Mouse (Mus musculus) lung, postnatal 0 days (tissue): ENCODE measurements around the gene Tmbim6.

ENCODE experiments used
- CTCF ChIP-seq: IDR thresholded peaks from 2 replicates; pipeline ENCODE4 v1.5.1; 2016; ENCODE audit warnings: antibody characterized with exemption, mild to moderate bottlenecking
- EP300 ChIP-seq: IDR thresholded peaks from 2 replicates; pipeline ENCODE4 v1.6.1; 2016; ENCODE audit warnings: antibody characterized with exemption, mild to moderate bottlenecking, control low read depth

DNA sequence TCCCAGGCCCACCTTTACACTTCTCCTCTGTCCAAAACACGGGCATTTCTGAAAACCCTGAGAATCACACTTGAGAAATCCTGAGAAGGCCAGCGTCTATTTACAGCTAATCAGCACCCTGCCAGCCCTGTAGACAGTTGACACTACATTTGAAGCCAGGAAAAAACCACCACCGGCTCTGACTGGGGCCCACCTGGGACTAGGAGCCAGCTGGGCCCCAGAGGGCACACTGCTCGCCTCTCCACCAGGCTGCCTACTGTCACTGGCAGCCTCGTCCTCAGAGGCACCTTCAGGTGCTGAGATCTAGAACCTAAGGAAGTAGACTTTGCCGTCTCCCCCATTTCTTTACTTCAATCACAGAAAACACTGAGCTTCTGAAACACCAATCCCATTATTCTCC is 37.0 kb upstream of the Tmbim6 start:
- no peak for TF ChIP-seq CTCF
- TF ChIP-seq EP300, result no peak
